Mouse (Mus musculus) G1E (cell line): ENCODE results near the gene Slc10a7. TPM values are rescaled to one million over a fixed set of nuclear protein-coding genes. Genes with fewer than 3 reads are reported as not detected.

ENCODE experiments used
- ATAC-seq: 2 replicates; pipeline ENCODE4 v1.8.0; 2016; ENCODE audit warnings: mild to moderate bottlenecking; ENCODE audit not compliant: insufficient number of reproducible peaks, poor library complexity, low FRiP score, severe bottlenecking; ENCODE audit errors: extremely low read depth
- DNase-seq: peaks from one replicate; pipeline ENCODE4 v3.0.0; 2012; ENCODE audit warnings: low spot score
- H3K27me3 ChIP-seq: 2 replicates; pipeline ENCODE4 v1.6.1; 2012; ENCODE audit warnings: mild to moderate bottlenecking, low read length, inconsistent platforms; ENCODE audit not compliant: insufficient read depth
- H3K36me3 ChIP-seq: replicated peaks from 2 replicates; pipeline ENCODE3; 2012; ENCODE audit warnings: mild to moderate bottlenecking, inconsistent platforms
- H3K4me1 ChIP-seq: 2 replicates; pipeline ENCODE4 v1.6.1; 2012; ENCODE audit warnings: low read depth, low read length, inconsistent platforms, mixed read lengths; ENCODE audit not compliant: insufficient read depth
- H3K4me3 ChIP-seq: 2 replicates; pipeline ENCODE4 v1.5.1; 2012; ENCODE audit warnings: low read depth, mild to moderate bottlenecking, inconsistent platforms, low read length, moderate library complexity, mixed read lengths
- H3K9me3 ChIP-seq: replicated peaks from 2 replicates; pipeline ENCODE4 v1.6.1; 2012; ENCODE audit warnings: inconsistent platforms
- CTCF ChIP-seq: IDR thresholded peaks from 2 replicates; pipeline ENCODE4 v1.5.1; 2012; ENCODE audit warnings: low read depth, low read length, inconsistent platforms, mixed read lengths
- GATA1 ChIP-seq: IDR thresholded peaks from 2 replicates; pipeline ENCODE4 v1.6.1; 2012; ENCODE audit warnings: borderline replicate concordance, low read length, inconsistent platforms, mixed read lengths
- GATA2 ChIP-seq: IDR thresholded peaks from 2 replicates; pipeline ENCODE4 v1.6.1; 2012; ENCODE audit warnings: low read depth, low read length, inconsistent platforms, borderline replicate concordance
- POLR2AphosphoS5 ChIP-seq: IDR thresholded peaks from 2 replicates; pipeline ENCODE4 v1.6.1; 2012; ENCODE audit warnings: low read depth, low read length, inconsistent platforms; ENCODE audit not compliant: insufficient replicate concordance
- TAL1 ChIP-seq: conservative IDR thresholded peaks from 2 replicates; pipeline ENCODE4 v1.6.1; 2012; ENCODE audit warnings: low read depth, low read length, inconsistent platforms, mixed read lengths
- polyA plus RNA-seq: library from polyadenylated mRNA; stranded (reverse); fragments of >175 nt; gene quantifications from 2 replicates; pipeline ENCODE4 v1.2.3, GENCODE M21; 2012
- total RNA-seq, 2 experiments: library from RNA; stranded (forward) in 1 of 2; stranded (reverse) in 1 of 2; fragments of 200-1000 nt in 1 of 2; fragments of >200 nt in 1 of 2; fragmentation: Nextera tagmentation in 1 of 2; gene quantifications; 2 replicates each; pipeline ENCODE4 v1.2.3; 2014 to 2017

Gene Slc10a7
- total and polyA plus RNA-seq, 3 experiments = 9.0 to 39.1 (median 22.2) TPM

GRCm38 (mm10) chr8:78732410-78732809, 223.3 kb downstream of the Slc10a7 start:
- Histone ChIP-seq H3K4me3 (no peak overlapping the region), H3K9me3 (no peaks in the 10 kb centered on the region), H3K36me3 (peaks cover 64% of the 10 kb centered on the region), H3K27me3 (no peaks in the 10 kb centered on the region), H3K4me1 (no peaks in the 10 kb centered on the region)
- DNase-seq (no peak), ATAC-seq (no peak)
- TF ChIP-seq CTCF (no peak), GATA1 (no peak), POLR2AphosphoS5 (no peak), TAL1 (no peak), GATA2 (no peak)

GRCm38 (mm10) chr8:78732995-78733512, 223.9 kb downstream of the Slc10a7 start:
- Histone ChIP-seq H3K4me3 (no peak overlapping the region), H3K36me3 (peaks cover 57% of the 10 kb centered on the region), H3K4me1 (no peaks in the 10 kb centered on the region), H3K9me3 (no peaks in the 10 kb centered on the region), H3K27me3 (peaks cover 3% of the 10 kb centered on the region; the same call in 1 of the 2 replicates)
- ATAC-seq (no peak), DNase-seq (no peak)
- TF ChIP-seq TAL1 (no peak), GATA1 (no peak), GATA2 (no peak), CTCF (no peak), POLR2AphosphoS5 (no peak)

DNA sequence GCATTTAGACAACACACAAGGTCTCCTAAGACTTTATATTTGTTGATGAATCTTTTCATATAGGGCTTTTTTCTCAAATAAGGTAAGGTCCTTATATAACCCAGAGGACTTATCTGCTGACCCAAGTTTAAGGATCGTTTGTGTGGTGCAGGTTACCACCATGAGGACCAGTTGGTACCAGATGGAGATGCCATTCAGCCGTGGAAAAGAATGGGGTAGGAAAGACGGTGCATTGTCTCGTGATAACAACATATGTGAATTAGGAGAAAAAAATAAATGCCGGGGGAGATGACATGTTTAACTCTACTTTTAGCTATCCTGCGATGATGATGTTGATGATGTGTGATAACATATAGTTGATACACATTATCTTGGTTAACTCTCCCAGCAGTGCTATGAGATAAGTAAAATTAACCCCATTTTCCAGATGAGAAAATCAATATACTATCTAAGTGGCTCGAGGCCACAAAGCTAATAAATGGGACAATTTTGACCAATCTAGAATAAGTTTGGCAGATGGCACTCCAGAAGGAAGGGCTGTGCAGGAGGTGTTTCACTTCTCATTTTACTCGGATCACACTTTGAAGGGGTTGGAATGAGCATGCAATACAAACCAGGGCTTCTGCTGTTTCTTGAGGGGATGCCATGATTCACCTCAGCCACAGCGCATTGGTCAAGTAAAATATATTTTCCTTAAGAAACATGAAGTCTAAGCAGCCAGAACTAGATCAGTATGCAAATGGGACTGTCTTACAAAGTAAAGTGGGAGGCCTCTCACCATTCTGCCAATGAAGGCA, 225.8 kb downstream of the Slc10a7 start:
- no peak for TF ChIP-seq CTCF
- no peak for TF ChIP-seq POLR2AphosphoS5
- TF ChIP-seq TAL1 = no peak
- TF ChIP-seq GATA1 = no peak
- TF ChIP-seq GATA2 = no peak
- ATAC-seq (no peak), DNase-seq (no peak)
- Histone ChIP-seq H3K9me3 (no peaks in the 10 kb centered on the region), H3K27me3 (peaks cover 15% of the 10 kb centered on the region), H3K36me3 (peaks cover 40% of the 10 kb centered on the region), H3K4me1 (peaks cover 3% of the 10 kb centered on the region; the same call in 1 of the 2 replicates), H3K4me3 (no peak overlapping the region)

DNA sequence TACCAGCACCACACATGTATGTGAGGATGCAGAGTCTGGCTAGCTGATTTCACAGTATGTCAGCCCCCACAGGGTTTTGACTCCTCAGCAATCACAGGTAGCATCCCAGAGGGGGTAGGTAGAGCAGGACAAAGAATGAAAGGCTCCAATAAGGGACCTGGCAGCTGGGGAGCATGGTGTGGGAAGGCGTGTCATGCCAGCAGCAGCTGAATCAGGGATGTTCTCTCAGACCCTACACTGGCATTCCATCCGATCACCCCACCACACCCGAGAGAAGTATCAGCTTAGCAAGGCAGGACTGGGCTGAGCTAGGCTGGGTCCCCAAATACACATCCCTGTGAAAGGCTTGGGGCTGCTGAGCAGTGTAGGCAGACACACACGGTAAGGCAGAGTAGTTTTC, 229.2 kb downstream of the Slc10a7 start:
- TF ChIP-seq GATA1 = no peak
- TF ChIP-seq TAL1 = no peak
- TF ChIP-seq GATA2 = no peak
- TF ChIP-seq CTCF = no peak
- 0 out of 2 replicates have a peak, but pooled peaks have one; percentile 37 for TF ChIP-seq POLR2AphosphoS5
- Histone ChIP-seq H3K4me3 (no peak overlapping the region), H3K9me3 (no peaks in the 10 kb centered on the region), H3K36me3 (peaks cover 8% of the 10 kb centered on the region), H3K4me1 (peaks cover 19% of the 10 kb centered on the region), H3K27me3 (peaks cover 29% of the 10 kb centered on the region)
- ATAC-seq = no peak
- no peak for DNase-seq

- H3K4me1 ChIP-seq = peaks cover 19% of the 10 kb centered on the region
- ATAC-seq (no peak), DNase-seq (no peak)
- TF ChIP-seq GATA2 (no peak), CTCF (no peak), TAL1 (no peak), GATA1 (no peak), POLR2AphosphoS5 (no peak)
- H3K4me3 ChIP-seq = no peak overlapping the region
- H3K36me3 ChIP-seq = no peaks in the 10 kb centered on the region
- H3K9me3 ChIP-seq = no peaks in the 10 kb centered on the region
- H3K27me3 ChIP-seq = peaks cover 35% of the 10 kb centered on the region
Measured at GRCm38 (mm10) chr8:78740936-78741335, 231.8 kb downstream of the Slc10a7 start.

GRCm38 (mm10) chr8:78741496-78741895, 232.3 kb downstream of the Slc10a7 start:
- H3K27me3 ChIP-seq = peaks cover 40% of the 10 kb centered on the region
- H3K4me1 ChIP-seq = peaks cover 19% of the 10 kb centered on the region
- no peak for DNase-seq
- no peak overlapping the region for H3K4me3 ChIP-seq
- TF ChIP-seq TAL1 (no peak), CTCF (no peak), POLR2AphosphoS5 (no peak), GATA1 (no peak), GATA2 (no peak)
- no peak for ATAC-seq
- H3K9me3 ChIP-seq = no peaks in the 10 kb centered on the region
- no peaks in the 10 kb centered on the region for H3K36me3 ChIP-seq
